Mouse (Mus musculus) v-Abl transformed pro-B cells (cell line): ENCODE measurements around the gene Tbc1d2b.

ENCODE experiments used
- in situ Hi-C, 2 experiments: fragments of 400-800 bp; cut with MboI; formaldehyde crosslinking; loops; one replicate each; pipeline ENCODE4 v1.15.1; 2025; ENCODE audit not compliant: unreplicated experiment in 2 of 2

The Tbc1d2b gene

DNA sequence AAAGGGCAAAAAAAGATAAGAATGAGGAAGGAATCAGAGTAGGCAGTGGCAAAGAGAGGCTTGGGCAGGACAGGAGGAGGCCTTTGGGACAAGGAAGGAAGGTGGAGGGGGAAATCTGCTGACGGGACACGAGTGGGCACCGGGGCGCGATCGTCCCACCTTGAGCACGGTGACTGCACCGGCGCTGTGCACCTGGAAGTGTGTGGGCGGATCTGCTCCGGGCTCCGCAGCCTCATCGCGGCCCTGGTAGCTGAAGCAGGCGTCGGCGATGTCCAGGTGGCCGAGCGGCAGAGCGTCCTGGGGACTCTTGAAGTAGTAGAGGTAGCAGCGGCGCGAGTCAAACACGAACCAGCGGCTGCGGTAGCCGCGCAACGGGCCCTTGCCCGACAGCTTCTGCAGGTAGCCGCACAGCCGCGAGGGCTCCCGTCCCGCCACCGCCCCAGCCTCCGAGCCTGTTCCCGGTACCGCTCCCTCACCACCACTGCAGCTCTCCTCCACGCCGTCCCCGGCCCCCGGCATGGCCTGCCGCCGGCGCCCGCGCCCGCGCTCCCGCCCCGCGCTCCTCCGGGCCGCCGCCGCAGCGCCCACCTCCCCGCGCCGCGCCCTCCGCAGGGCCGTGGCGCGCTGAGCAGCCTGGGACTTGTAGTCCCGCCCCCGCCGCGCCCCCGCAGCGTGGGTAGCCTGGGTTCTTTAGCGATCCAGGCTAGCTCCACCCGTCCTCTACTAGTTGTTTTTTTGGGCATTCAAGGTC, at the start of gene Tbc1d2b:
Gene Tbc1d2b, minus strand, starts transcription at position 612 of the 751 bp plus-strand sequence.
- in situ Hi-C loops, result no loop called here

DNA sequence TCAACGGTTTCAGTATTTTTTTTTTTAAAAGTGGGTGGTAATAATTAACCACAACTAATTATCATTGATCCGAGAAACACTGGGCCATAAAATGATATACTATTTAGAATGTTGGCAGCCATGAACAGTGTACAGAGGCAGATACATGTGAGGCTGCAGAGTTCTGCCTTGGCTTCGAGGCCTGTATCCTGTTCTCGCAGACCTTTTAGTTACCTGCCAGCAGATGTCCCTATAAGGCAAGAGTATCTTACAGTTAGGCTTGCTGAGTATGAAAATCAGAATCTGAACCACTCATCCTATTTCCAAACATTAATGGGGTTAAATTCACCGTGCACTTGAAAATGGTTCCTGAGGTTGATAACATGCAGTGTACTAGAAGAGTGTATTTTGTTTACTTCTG, 45.7 kb upstream of the Tbc1d2b start:
- in situ Hi-C loops, result no loop called here

DNA sequence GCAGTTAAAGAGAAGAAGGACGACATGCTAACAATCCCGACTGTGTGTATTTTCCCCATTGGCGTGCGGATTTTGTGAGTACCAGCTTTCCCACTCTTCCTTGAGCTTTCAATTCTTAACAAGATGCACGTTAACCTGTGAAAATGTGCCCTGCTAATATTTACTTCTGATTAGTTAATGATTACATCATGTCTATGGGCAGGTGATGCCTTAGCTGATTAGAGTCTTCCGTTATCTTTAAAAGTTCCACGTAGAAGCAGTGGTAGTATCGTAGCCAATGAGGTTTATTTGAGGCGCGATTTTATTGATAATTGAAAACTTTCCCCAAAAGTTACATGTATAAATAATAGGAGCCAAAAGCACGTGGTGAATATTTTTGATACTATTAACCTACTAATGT, 45.1 kb upstream of the Tbc1d2b start:
- in situ Hi-C loops, result no loop called here

DNA sequence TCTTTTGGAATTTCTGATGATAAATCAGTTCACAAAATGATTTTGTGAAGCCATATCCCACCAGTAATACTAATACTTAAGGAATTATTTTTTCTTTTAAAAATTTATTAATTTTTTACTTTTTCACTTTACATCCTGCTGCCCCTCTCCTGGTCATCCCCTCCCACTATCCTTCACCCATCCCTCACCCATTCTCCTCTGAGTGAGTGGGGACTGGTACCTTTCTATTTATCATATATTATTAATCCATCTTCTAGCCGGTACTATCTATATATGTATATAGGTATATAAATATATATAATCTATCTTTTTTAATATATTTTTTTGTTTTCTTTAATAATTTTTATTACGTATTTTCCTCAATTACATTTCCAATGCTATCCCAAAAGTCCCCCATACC, 33.6 kb upstream of the Tbc1d2b start:
- in situ Hi-C loops, result no loop called here

DNA sequence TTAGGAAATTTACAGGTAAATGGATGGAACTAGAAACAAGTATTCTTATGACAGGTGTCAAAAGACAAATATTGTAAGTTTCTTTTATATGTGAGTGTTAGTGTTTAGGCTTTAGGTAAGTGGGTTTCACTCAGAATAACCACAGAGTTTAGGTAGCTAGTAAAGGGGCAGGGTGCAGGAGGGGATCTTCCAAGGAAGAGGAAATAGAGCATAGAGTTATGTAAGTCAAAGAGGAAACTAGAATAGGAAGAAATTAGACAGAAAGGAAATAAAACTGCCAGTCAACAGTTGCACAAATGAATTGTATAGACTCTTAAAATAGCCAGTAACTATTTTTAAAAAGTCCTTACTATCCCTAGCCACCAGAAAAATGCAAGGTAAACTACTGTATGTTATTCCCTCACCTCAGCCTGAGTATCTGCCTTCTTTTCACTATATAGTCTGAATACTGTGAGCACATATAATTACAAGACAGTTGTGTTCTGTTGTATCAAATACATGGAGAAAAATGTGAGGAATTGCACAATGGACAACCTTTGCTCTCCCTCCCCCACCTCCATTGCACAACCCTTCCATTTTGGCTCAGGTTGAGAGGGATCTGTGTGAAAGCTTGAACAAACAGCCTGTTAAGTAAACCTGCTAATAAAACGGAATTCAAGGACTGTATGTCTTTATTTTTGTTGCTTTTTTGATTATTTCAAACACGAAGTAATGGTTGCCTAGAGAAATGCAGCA, 32.7 kb upstream of the Tbc1d2b start:
- in situ Hi-C loops, result no loop called here

DNA sequence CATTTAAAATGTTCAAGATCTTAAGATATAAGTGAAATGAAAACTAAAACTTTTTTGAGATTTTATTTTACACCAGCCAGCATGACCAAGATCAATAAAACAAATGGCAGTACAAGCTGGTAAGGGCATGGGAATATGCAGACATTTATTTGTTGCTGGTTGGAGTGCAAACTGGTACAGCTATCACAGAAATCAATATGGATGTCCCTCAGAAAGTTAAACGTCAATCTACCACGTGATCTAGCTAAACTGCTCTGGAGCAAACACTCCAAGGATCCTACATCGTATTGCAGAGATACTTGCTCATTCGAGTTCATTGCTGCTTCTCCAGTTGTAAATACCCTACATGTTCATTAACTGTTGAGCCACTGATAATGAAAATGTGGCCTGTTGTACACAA, 32.1 kb upstream of the Tbc1d2b start:
- in situ Hi-C loops, result no loop called here

DNA sequence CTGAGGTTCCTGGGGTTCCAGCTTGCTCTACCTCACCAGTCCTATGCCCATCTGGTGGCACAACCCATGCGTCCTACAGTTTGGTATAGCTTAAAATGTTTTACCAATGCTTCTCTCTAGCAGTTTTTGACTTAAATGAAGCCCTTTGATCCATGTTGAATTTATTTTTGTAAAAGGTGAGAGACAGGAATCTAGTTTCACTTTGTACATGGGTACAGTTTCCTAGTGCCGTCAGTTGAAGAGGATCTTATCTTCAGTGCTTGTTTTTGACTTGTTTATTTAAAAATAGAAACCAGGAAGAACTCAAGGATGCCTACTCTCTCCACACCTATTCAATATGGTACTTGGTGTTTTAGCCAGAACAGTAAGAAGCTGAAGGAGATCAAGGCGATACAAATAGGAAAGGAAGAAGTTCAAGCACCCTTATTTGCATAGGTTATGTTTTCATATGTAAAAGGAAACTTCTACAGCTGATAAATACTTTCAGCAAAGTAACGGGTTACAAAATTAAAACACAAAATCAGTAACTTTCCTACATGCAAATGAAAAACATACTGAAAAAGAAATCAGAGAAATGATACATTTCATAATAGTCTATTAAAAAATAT, 30.6 kb upstream of the Tbc1d2b start:
- in situ Hi-C loops, result no loop called here

DNA sequence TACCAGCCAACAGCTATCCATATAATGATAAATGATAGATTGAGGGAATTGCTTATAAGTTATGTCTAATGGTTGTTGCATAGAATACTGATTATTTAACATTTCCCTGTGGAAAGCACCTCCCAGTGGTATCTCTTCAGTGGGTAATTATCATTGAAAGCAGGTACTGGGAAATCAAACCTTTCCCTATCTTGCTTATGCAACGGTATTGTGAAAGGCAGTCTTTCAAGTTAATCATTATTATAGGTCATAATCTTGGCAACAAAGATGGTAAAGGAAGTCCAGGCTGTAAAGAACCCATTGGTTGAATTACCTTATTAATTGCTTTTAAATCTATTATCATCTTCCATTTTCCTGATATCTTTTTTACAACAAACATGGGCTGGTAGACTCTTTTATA, 27.0 kb upstream of the Tbc1d2b start:
- in situ Hi-C loops, result no loop called here

DNA sequence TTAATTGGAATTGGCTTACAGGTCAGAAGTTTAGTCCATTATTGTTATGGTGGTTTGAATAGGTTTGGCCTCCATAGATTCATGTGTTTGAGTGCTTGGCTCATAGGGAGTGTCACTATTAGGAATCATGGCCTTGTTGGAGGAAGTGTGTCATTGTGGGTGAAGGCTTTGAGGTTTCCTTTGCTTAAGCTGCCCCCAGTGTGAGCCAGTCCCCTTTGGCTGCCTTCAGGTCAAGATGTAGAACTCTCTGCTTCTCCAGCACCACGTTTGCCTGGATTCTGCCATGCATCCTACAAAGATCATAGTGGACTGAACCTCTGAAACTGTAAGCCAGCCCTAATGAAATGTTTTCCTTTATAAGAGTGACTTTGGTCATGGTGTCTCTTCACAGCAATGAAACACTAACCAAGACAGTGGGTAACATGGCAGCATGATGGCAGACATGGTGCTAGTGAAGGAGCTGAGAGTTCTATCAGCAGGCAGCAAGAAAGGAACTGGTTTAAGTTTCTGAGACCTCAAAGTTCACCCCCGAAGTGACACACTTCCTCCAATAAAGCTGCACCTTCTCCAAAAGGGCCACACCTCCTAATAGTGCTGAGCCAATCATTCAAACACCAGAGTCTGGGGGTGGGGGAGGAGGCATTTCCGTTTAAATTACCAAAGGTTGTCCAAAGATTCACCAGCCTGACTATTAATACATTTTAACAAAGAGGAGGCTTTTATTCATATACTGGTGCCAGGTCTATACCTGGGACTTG, 23.2 kb upstream of the Tbc1d2b start:
- in situ Hi-C loops, result no loop called here

DNA sequence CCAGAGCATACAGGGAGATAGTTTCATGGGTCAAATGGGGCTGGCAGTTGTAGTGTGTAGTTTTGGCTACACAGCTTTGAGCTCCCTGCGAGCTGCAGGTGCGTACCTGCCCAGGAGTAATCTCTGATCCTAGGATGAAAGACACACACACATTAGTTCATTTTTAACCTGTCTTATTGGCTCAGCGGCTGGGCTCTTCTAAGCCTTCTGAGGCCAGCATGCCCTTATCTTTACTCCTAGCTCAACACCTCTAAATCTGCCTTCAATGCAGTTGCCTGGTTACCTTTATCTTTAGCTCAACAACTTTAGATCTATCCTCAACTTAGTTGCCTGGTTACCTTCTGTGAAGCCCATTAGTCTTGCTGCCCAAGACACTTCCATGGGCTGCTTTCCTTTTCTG, 7.8 kb upstream of the Tbc1d2b start:
- in situ Hi-C loops, result no loop called here

DNA sequence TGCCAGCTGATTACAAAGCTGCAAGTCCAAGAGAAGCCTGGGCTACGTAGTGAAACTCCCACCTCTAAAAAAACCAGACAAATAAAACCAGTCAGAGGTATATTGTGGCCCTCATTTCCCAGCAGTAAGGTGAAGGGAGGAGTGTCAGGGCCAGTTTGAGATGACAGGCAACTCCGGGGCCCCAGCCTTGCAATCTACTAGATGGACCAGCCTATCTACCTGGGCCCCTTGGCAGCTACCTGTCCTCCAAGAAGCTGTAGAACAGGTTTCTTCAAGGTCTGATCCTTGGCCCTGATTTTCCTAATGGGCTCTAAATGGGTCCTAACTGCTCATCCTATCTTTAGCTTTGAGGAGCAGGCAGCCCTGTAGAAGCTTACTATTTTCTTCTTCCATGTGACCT, 7.3 kb upstream of the Tbc1d2b start:
- in situ Hi-C loops, result no loop called here

DNA sequence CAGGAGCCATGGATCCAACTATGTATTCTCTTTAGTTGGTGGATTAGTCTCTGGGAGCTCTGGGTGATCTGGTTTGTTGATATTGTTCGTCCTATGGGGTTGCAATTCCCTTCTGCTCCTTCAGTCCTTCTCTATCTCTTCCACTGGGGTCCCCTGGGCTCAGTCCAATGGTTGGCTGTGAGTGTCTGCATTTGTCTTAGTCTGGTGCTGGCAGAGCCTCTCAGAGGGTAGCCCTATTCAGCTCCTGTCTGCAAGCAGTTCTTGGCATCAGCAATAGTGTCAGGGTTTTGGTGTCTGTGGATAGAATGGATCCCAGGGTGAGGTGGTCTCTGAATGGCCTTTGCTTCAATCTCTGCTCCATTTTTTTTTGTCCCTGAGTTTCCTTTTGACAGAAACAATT, 6.2 kb upstream of the Tbc1d2b start:
- in situ Hi-C loops, result no loop called here

DNA sequence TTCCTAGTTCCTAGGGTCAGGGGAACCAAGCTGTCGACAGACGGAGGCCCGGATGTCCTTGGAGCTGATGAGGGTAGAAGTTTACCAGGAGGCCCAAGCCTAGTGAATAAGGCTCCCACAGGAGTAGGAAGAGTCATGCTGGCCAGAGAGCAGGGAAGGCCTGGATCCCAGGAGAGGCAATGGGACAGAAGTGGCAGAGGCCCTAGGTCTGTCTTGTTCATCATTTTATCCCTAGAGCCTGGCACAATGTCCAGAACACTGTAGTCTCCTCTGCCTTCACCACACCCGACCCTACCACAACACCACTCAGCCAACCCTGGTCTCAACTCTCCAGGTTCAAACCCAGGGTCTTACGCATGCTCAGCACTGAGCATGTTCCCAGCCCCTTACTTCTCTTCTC, 5.3 kb upstream of the Tbc1d2b start:
- in situ Hi-C loops, result no loop called here

DNA sequence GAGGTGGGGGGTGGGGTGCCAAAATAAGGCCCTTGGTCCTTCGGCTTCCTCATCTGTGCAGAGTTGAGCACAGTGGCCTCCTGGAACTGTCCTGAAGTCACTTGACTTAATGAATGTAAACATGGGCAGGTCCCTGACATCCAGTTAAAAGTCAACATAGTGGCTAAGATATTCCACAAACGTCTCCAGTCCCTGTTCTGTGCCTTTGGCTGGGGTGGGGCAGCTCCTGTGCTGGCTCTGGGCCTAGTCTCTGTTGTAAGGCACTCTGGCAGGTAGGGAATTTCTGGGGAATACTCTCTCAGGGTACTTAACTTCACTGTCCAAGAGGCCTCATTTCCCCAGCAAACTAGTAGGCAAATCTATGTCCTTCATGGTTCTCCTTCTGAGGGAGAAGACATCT, 4.9 kb upstream of the Tbc1d2b start:
- in situ Hi-C loops, result no loop called here

DNA sequence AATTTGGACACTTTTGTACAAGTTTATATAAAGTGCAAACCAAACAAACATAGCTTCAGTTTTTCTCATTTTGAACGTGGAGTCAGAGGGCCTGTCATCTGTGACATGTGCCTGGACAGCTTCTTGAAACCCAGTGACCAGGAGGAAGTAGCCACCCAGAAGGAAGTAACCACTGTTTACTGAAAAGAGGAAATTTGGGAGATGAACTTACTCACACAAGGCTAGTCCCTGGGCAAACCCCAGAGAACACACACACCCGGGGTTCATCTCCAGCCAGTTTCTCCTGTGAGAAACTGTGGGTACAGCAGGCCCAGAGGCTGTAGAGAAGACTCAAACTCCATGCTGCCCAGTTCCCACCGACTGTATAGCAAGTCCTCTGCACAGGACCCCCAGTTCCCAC, 3.9 kb upstream of the Tbc1d2b start:
- in situ Hi-C loops, result no loop called here

DNA sequence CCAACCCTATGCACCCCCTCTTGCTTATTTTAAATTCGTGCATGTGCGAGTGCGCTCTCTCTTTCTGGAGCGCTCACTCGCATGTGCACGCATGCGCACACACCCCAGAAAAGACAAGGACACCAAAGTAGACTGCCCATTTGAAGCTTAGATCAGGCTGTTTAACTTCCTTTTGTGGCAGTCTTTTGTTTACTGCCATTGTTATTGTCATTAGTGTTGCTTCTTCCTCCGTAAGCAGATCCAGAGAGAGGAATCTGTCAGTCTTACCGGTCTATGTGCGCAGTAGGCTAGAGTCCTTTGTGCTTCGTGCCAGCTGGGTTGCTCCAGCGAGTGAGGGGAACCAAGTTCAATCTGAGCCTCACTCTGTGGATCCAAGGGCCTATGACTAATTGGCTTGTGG, 1.7 kb upstream of the Tbc1d2b start:
- in situ Hi-C loops, result no loop called here

DNA sequence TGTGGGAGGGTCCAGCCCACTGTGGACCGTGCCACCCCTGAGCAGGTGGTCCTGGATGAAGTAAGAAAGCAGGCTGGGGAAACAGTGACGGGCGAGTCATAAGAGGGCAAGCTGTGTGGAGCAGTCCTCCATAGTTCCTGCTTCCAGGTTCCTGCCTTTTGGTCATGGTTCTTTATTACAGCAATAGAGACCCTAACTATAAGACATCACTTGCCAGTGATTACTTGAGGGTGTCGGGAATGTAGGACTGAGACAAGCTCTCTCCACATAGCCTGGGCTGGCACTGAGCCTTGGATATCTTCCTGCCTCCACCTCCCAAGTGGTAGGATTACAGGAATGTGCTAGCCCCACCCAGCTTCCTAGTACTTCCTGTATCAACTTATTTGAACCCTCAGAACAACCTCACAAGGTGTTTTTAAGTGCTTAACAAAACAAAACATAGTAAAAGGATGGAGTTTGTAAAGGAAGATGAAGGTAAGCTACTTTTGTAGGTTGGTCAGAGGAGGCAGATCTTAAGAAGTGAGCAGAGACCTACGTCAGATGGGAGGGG, 1.0 kb upstream of the Tbc1d2b start:
- in situ Hi-C loops, result no loop called here

DNA sequence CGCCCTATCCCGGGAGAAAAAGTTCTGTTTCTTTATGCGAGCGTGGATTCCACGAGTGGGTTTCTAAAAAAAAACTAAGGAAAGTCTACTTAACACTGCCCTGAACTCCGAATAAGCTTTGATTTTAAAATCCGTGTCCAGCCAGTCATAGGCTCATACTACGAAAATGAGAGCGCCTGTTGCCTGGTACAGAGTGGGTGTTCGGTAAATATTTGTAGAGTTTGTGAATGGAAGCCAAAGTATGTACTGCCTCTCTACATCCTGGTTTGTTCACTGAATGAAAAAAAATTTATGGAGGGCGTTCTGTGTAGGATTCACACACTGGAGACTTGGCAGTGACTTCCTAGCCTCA, 316 bp upstream of the Tbc1d2b start:
- in situ Hi-C loops, result no loop called here

DNA sequence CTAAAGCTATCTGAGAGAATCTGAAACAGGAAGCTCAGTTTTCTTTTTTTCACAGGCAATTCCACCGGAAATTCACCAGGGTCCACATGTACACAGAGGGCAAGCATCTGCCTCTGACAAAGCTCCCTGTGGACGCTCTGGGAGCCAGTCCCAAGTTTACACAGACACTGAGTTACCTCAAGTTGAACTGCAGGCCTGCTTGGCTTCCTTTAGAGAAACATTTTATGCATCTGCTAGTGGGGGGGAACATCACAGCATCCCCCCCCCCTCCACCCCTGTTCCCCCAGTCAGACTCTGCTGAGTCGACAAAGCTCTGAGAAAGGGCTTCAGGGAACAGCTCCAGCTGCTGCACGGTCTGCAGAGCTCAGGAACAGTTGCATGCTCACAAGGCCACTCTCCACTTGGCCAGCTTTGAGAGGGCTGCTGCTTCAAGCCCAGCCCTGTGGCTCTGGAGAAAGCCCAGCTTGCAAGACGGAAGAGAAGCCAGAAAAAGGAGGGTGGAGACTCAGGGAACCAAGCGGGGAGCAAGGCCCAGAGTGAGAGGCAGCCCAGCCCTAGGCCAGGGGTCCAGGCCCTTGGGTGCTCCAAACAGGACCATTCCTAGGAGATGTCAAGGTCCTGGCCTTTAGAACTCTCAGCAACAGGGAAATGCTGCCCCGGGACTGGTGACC, 1.5 kb downstream of the Tbc1d2b start:
- in situ Hi-C loops, result no loop called here

DNA sequence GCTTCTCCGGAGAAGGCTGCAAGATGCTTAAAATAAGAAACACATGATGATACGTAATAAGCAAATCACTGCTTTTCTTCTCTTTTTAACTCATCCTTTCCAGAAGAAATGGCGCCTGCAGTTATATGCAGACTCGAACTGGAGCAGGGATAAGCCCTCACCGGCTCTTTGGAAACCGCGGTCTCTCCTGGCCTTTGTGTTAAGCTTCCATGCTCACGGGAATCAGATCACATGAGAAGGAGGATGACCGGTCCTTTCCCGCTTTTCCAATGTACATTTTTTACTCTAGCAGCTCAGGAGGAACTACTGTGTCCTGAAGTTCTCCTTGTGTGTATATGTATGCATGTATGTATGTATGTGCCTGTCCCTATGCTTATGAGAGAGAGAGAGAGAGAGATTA, 3.7 kb downstream of the Tbc1d2b start:
- in situ Hi-C loops, result no loop called here

DNA sequence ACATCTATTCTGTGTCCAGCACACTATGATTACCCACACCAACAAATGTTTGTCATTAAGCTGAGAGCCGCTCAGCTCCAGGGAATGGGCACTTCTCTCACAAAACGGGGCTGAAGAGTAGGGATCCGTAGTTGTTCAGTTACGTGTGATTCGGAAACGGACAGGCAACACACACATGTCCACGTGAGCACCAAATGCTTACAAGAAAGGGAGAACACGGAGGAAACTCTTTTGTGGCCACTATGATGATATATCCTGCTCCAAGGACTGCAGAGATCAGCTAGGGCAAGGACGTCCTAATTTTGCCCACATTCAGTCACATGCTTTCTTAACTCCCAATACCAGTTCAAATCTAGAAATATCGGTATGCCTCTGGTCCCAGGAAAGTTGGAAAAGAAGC, 4.5 kb downstream of the Tbc1d2b start:
- in situ Hi-C loops, result no loop called here
